Mouse (Mus musculus): ENCODE results near the gene Ccnyl1. TPM values are rescaled to one million over a fixed set of nuclear protein-coding genes. Genes with fewer than 3 reads are reported as not detected.
A peak's percentile ranks its signal among the peaks of the same experiment; 100 is the strongest.

Gene Ccnyl1
- polyA plus RNA-seq, 1 experiment from 2014 or later: 8.4 TPM

- peaks cover 34% of the 10 kb centered on the region for H3K27me3 ChIP-seq (ENCODE audit: insufficient read depth, low read length)
- peaks cover 5% of the 10 kb centered on the region; the same call in 1 of the 2 replicates for H3K36me3 ChIP-seq (ENCODE audit: insufficient read depth)
- 29% methylated on average over 11 of the region's 11 CpGs for whole genome bisulfite sequencing
These were observed 43.4 kb downstream of the Ccnyl1 start for GRCm38 (mm10) chr1:64733453-64734245.

DNA sequence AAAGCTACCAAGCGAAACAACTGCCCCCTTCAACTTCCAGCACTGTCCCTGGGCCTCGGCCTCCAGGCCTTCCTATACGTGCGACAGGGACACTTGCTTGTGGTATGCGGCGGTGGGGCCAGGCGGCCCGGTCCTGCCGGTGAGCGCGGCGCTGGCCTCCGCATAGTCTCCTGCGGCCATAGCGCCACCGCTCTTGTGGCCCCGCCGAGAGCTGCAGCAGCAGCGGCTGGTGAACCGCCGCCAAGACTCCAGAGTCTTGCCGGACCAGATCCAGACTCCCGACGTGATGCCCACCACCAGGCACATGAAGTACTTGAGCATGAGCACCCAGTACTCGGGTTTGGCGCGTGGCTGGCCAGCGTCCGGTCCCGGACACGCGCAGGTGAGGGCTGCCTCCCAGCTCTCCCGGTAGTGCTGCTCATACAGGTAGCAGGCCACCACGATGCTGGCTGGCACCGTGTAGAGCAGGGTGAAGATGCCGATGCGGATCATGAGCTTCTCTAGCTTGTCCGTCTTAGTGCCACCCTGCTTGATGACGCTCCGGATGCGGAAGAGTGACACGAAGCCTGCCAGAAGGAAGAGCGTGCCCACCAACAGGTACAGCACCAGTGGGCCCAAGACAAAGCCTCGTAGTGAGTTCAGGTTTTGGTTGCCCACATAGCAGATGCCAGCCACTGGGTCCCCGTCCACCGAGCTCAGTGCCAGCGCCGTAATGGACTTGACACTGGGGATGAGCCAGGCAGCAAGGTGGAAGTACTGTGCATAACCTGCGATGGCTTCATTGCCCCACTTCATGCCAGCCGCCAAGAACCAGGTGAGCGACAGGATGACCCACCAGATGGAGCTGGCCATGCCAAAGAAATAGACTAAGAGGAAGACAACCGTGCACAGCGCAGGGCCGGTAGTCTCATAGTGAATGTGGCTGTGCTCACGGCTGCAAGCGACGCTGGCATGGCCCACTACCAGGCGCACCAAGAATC lies 44.8 kb downstream of the Ccnyl1 start:
- peak overlapping the region; percentile 95 for H3K4me2 ChIP-seq
- no peak for ATAC-seq (ENCODE audit: insufficient read depth)
- H3K9me3 ChIP-seq (ENCODE audit: low read depth, low read length): no peaks in the 10 kb centered on the region
- peak; percentile 28; the same call in 1 of the 2 replicates for TF ChIP-seq CTCF (IDR thresholded peaks at IDR 0.05; ENCODE audit: low read depth)
- peaks cover 5% of the 10 kb centered on the region; the same call in 1 of the 2 replicates for H3K36me3 ChIP-seq (ENCODE audit: insufficient read depth)
- whole genome bisulfite sequencing: 35% methylated on average over 58 of the region's 58 CpGs
- peak overlapping the region; percentile 43 for H3K9ac ChIP-seq
- peak; percentile 69 for DNase-seq
- H3K27ac ChIP-seq (ENCODE audit: low read depth): no peak overlapping the region
- peaks cover 8% of the 10 kb centered on the region for H3K4me1 ChIP-seq (ENCODE audit: insufficient read depth)
- peak overlapping the region; percentile 65 for H3K4me3 ChIP-seq (ENCODE audit: low read depth, low read length)
- H3K27me3 ChIP-seq (ENCODE audit: insufficient read depth, low read length): peaks cover 34% of the 10 kb centered on the region

More at GRCm38 (mm10) chr1:64733453-64734245, 43.4 kb downstream of the Ccnyl1 start:
- peak overlapping the region; percentile 95 for H3K4me2 ChIP-seq
- peaks cover 8% of the 10 kb centered on the region for H3K4me1 ChIP-seq (ENCODE audit: insufficient read depth)
- no peak for DNase-seq
- H3K9me3 ChIP-seq (ENCODE audit: low read depth, low read length): no peaks in the 10 kb centered on the region
- H3K4me3 ChIP-seq (ENCODE audit: low read depth, low read length): peak overlapping the region; percentile 65; the same call in 1 of the 2 replicates
- no peak overlapping the region for H3K27ac ChIP-seq (ENCODE audit: low read depth)
- no peak for TF ChIP-seq CTCF (IDR thresholded peaks at IDR 0.05; ENCODE audit: low read depth)
- no peak for ATAC-seq (ENCODE audit: insufficient read depth)
- H3K9ac ChIP-seq: no peak overlapping the region

DNA sequence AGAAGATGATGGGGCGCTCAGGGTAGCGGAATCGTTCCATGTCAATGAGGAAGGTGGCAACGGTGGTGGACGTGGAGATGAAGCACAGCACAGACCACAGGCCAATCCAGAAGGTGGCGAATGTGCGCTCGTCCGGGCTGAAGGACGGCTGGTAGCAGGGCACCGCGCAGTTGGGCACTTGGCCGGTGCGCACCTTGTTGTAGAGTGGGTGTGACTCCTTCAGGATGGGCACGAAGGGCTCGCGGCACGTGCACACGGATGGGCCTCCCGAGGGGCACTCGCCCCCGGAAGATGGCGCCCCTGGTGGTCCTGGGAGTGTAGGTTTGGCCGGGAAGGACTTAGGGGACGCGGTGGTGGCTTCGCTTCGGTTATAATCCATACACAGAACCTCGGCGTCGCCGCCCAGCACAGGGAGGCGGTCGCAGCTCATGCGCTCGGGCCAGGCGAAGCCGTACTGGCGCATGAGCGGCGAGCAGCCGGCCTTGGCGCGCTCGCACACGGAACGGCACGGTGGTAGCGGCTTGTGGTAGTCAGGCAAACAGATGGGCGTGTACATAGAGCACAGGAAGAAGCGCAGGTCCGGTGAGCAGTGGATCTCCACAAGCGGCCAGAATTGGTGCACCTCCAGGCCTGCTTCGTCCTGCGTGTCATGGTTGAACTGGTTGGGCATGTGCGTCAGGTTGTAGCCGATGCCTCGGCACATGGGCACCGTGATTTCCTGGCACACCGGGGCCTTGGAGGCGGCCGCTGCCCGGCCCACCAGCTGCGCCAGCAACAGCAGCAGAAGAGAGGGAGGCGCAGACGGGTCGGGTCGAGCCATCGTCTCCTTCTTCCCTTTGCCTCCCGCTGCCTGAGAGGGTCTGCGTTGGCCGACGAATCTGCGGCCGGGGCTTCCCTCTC lies 45.8 kb downstream of the Ccnyl1 start:
- Histone ChIP-seq H3K36me3 (ENCODE audit: insufficient read depth) (peaks cover 5% of the 10 kb centered on the region; the same call in 1 of the 2 replicates), H3K9ac (peak overlapping the region; percentile 66), H3K4me1 (ENCODE audit: insufficient read depth) (peaks cover 8% of the 10 kb centered on the region), H3K4me3 (ENCODE audit: low read depth, low read length) (peak overlapping the region; percentile 65), H3K27ac (ENCODE audit: low read depth) (no peak overlapping the region), H3K9me3 (ENCODE audit: low read depth, low read length) (no peaks in the 10 kb centered on the region), H3K27me3 (ENCODE audit: insufficient read depth, low read length) (peaks cover 34% of the 10 kb centered on the region), H3K4me2 (peak overlapping the region; percentile 95)
- DNase-seq (peak; percentile 72), ATAC-seq (ENCODE audit: insufficient read depth) (0 out of 2 replicates have a peak, but pooled peaks have one; percentile 1)
- TF ChIP-seq CTCF (IDR thresholded peaks at IDR 0.05; ENCODE audit: low read depth): peak; percentile 68
- WGBS: 8% methylated on average over 74 of the region's 75 CpGs

DNA sequence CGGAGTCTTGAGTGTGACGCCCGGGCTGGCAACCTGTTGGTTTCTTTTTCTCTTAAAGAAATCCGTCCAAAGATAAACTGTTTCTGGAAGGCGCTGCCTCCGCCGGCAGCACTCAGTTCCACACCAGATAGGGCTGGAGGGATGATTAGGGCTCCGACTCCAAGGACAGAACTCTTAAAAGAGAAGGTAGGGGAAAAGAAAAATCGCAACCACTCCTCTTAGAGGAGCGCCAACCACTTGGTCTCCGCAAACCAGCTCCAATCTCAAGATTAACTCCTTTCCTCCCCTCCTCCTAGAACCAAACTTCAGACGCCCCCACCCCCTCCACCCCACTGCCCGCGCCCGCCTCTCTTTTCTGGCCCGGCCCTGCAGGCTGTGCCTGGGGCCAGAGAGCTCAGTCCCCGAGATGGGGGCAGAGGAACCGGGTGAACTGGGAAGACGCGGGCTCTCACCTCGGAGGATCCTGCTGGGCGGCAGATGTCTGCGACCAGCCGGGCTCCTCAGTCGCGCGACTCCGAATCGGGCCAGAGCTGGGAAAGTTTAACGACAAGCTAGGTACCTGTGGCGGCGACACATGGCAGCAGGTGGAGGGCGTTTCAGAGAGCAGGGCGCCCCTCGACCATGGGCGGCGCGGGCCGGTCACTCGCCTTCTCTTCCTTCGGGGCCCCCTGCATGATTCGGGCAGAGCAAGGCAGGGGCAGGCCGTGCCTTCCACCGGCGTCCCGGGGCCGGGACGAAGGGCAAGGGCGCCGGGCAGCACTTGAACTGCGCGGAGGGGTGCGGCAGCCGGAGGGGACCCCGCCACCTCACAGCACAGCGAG lies 46.6 kb downstream of the Ccnyl1 start:
- peaks cover 33% of the 10 kb centered on the region for H3K27me3 ChIP-seq (ENCODE audit: insufficient read depth, low read length)

GRCm38 (mm10) chr1:64737502-64738179 lies 47.4 kb downstream of the Ccnyl1 start, which contains the start of gene Fzd5:
TSS of gene Fzd5 (minus strand) at chr1:64737751.
- Histone ChIP-seq H3K4me1 (ENCODE audit: insufficient read depth) (peaks cover 8% of the 10 kb centered on the region), H3K27ac (ENCODE audit: low read depth) (peak within 1 kb of the TSS; percentile 83), H3K4me3 (ENCODE audit: low read depth, low read length) (peak within 1 kb of the TSS; percentile 65), H3K4me2 (peak within 1 kb of the TSS; percentile 95), H3K27me3 (ENCODE audit: insufficient read depth, low read length) (peaks cover 30% of the 10 kb centered on the region), H3K9me3 (ENCODE audit: low read depth, low read length) (no peaks in the 10 kb centered on the region), H3K9ac (peak within 1 kb of the TSS; percentile 66), H3K36me3 (ENCODE audit: insufficient read depth) (no peaks in the 10 kb centered on the region)
- TF ChIP-seq CTCF (IDR thresholded peaks at IDR 0.05; ENCODE audit: low read depth): no peak
- ATAC-seq (ENCODE audit: insufficient read depth) (peak; percentile 96), DNase-seq (peak; percentile 97)
- under 1% methylated on average over 53 of the region's 73 CpGs for WGBS

More for the DNA sequence above, 46.6 kb downstream of the Ccnyl1 start:
- Histone ChIP-seq H3K27ac (ENCODE audit: low read depth) (peak overlapping the region; percentile 83), H3K9ac (peak overlapping the region; percentile 66), H3K4me3 (ENCODE audit: low read depth, low read length) (peak overlapping the region; percentile 65), H3K36me3 (ENCODE audit: insufficient read depth) (peaks cover 4% of the 10 kb centered on the region; the same call in 1 of the 2 replicates), H3K4me2 (peak overlapping the region; percentile 95), H3K4me1 (ENCODE audit: insufficient read depth) (peaks cover 8% of the 10 kb centered on the region), H3K9me3 (ENCODE audit: low read depth, low read length) (no peaks in the 10 kb centered on the region)
- under 1% methylated on average over 55 of the region's 56 CpGs for WGBS
- ATAC-seq (ENCODE audit: insufficient read depth) (peak; percentile 2; the same call in 1 of the 2 replicates), DNase-seq (peak; percentile 42)
- no peak for TF ChIP-seq CTCF (IDR thresholded peaks at IDR 0.05; ENCODE audit: low read depth)
